Mouse (Mus musculus) MEL (cell line): ENCODE measurements around the gene Pnkp.

Source experiments
- CTCF ChIP-seq, 3 experiments: IDR thresholded peaks in 2 of 3; conservative IDR thresholded peaks in 1 of 3; 2 replicates each; pipeline ENCODE4 v1.5.1; 2011 to 2012; ENCODE audit warnings: low read length in 3 of 3, low read depth in 2 of 3, mild to moderate bottlenecking in 2 of 3, improper control_type of control experiment in 1 of 3, inconsistent platforms in 1 of 3, mixed read lengths in 1 of 3, moderate library complexity in 1 of 3; ENCODE audit not compliant: control insufficient read depth in 1 of 3, insufficient read depth in 1 of 3, poor library complexity in 1 of 3, severe bottlenecking in 1 of 3
- EP300 ChIP-seq, 2 experiments: IDR thresholded peaks; 2 replicates each; pipeline ENCODE4 v1.6.1; 2011; ENCODE audit warnings: improper control_type of control experiment in 2 of 2, low read length in 2 of 2, low read depth in 1 of 2, mild to moderate bottlenecking in 1 of 2
- ETS1 ChIP-seq: IDR thresholded peaks from 2 replicates; pipeline ENCODE4 v1.6.1; 2012; ENCODE audit warnings: low read depth, mild to moderate bottlenecking, inconsistent platforms, low read length, improper control_type of control experiment, moderate library complexity
- MAFK ChIP-seq: IDR thresholded peaks from 2 replicates; pipeline ENCODE4 v1.6.1; 2011; ENCODE audit warnings: low read depth, mild to moderate bottlenecking, low read length, improper control_type of control experiment, borderline replicate concordance
- MEF2A ChIP-seq: IDR thresholded peaks from 2 replicates; pipeline ENCODE4 v1.6.1; 2014; ENCODE audit warnings: low read depth, mild to moderate bottlenecking, inconsistent platforms, low read length, improper control_type of control experiment; ENCODE audit not compliant: poor library complexity, insufficient replicate concordance, severe bottlenecking; ENCODE audit errors: extremely low read depth
- NELFE ChIP-seq: IDR thresholded peaks from 2 replicates; pipeline ENCODE4 v1.6.1; 2011; ENCODE audit warnings: low read depth, low read length, improper control_type of control experiment
- POLR2A ChIP-seq, 2 experiments: IDR thresholded peaks; 2 replicates each; pipeline ENCODE4 v1.6.1; 2011 to 2012; ENCODE audit warnings: low read length in 2 of 2, mild to moderate bottlenecking in 2 of 2, control low read depth in 1 of 2, improper control_type of control experiment in 1 of 2, low read depth in 1 of 2, moderate library complexity in 1 of 2; ENCODE audit not compliant: control insufficient read depth in 1 of 2, insufficient read depth in 1 of 2, poor library complexity in 1 of 2
- TCF12 ChIP-seq: IDR thresholded peaks from 2 replicates; pipeline ENCODE4 v1.6.1; 2014; ENCODE audit warnings: low read depth, mild to moderate bottlenecking, inconsistent platforms, low read length, improper control_type of control experiment, moderate library complexity

DNA sequence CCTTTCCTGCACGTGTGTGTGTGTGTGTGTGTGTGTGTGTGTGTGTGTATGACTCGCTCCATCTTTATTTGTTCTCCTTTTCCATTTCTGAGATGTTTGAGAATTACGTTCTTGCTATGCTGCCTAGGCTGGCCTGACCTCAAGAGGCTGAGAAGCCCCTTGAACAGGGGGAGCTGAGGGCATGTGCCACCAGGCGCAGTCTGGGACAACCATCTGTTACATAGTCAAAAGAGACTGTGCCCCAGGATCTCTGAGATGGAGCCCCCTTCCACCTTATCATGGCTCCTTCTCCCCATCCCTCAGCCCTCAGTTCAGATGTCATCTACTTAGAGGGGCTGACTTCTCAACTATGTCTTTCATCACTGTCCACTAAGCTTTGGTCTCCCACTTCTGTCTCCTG, 42.5 kb upstream of the Pnkp start:
- no peak for TF ChIP-seq CTCF (IDR thresholded peaks at IDR 0.05 in 2 of 3, conservative IDR thresholded peaks at IDR 0.05 in 1 of 3; ENCODE audit: control insufficient read depth in 1 of 3, insufficient read depth in 1 of 3, low read depth in 2 of 3, low read length in 3 of 3, poor library complexity in 1 of 3, severe bottlenecking in 1 of 3)
- no peak for TF ChIP-seq MEF2A
- TF ChIP-seq EP300 (IDR thresholded peaks at IDR 0.05; ENCODE audit: low read depth in 1 of 2, low read length in 2 of 2): no peak
- no peak for TF ChIP-seq TCF12
- no peak for TF ChIP-seq POLR2A (IDR thresholded peaks at IDR 0.05; ENCODE audit: control insufficient read depth in 1 of 2, insufficient read depth in 1 of 2, low read depth in 1 of 2, low read length in 2 of 2, poor library complexity in 1 of 2)
- no peak for TF ChIP-seq MAFK
- TF ChIP-seq ETS1: no peak
- no peak for TF ChIP-seq NELFE
